1 mouse cellular context compared by ENCODE assay signal in genomic region chr14:52022709-52023459, GRCm38 (mm10).
TF ChIP-seq lines count a peak whose summit lies in the region.

No protein-coding gene starts in this region.

TF ChIP-seq in MEL, 35 proteins besides CTCF, POLR2A, EP300 and RAD21 (continued from another document):
- TF ChIP-seq ELF1 (IDR thresholded peaks at IDR 0.05; ENCODE audit: low read depth, low read length) (peak; percentile 67), UBTF (IDR thresholded peaks at IDR 0.05; ENCODE audit: borderline replicate concordance, insufficient read depth, low read depth, low read length) (no peak), SMC3 (IDR thresholded peaks at IDR 0.05; ENCODE audit: low read depth, low read length) (peak; percentile 74; the same call in 1 of the 2 replicates), CHD1 (IDR thresholded peaks at IDR 0.05; ENCODE audit: low read depth, low read length) (peak; percentile 87), MYC (IDR thresholded peaks at IDR 0.05; ENCODE audit: low read depth, low read length) (peak; percentile 71; the same call in 1 of the 2 replicates), BHLHE40 (IDR thresholded peaks at IDR 0.05; ENCODE audit: borderline replicate concordance, low read depth, low read length) (0 out of 2 replicates have a peak, but pooled peaks have one; percentile 41), RCOR1 (IDR thresholded peaks at IDR 0.05; ENCODE audit: low read depth, low read length) (no peak; the same call in 1 of the 2 replicates), MAX (IDR thresholded peaks at IDR 0.05; ENCODE audit: low read length) (peak; percentile 74; the same call in 1 of the 2 replicates), MXI1 (IDR thresholded peaks at IDR 0.05; ENCODE audit: low read depth, low read length) (peak; percentile 75), MAFK (IDR thresholded peaks at IDR 0.05; ENCODE audit: borderline replicate concordance, low read depth, low read length) (no peak), CHD2 (IDR thresholded peaks at IDR 0.05; ENCODE audit: low read length) (no peak), SIN3A (IDR thresholded peaks at IDR 0.05; ENCODE audit: low read length) (no peak; the same call in 1 of the 2 replicates), ETS1 (IDR thresholded peaks at IDR 0.05; ENCODE audit: low read depth, low read length) (peak; percentile 81), TAL1 (IDR thresholded peaks at IDR 0.05; ENCODE audit: low read length) (no peak), MAZ (IDR thresholded peaks at IDR 0.05; ENCODE audit: low read depth, low read length) (peak; percentile 78), MEF2A (IDR thresholded peaks at IDR 0.05; ENCODE audit: extremely low read depth, insufficient replicate concordance, low read depth, low read length, poor library complexity, severe bottlenecking) (peak; percentile 63; the same call in 1 of the 2 replicates), E2F4 (IDR thresholded peaks at IDR 0.05; ENCODE audit: borderline replicate concordance, low read depth, low read length) (0 out of 2 replicates have a peak, but pooled peaks have one; percentile 47), USF1 (IDR thresholded peaks at IDR 0.05; ENCODE audit: low read depth, low read length) (peak; percentile 32; the same call in 1 of the 2 replicates), NRF1 (IDR thresholded peaks at IDR 0.05; ENCODE audit: insufficient read depth, low read depth, low read length, poor library complexity, severe bottlenecking) (no peak), MYB (IDR thresholded peaks at IDR 0.05; ENCODE audit: low read depth, low read length) (no peak), HCFC1 (IDR thresholded peaks at IDR 0.05; ENCODE audit: low read depth, low read length) (peak; percentile 78), POLR2AphosphoS5 (IDR thresholded peaks at IDR 0.05; ENCODE audit: borderline replicate concordance, low read depth, low read length) (peak; percentile 81; the same call in 1 of the 2 replicates), JUND (IDR thresholded peaks at IDR 0.05; ENCODE audit: low read depth, low read length) (no peak), KAT2A (conservative IDR thresholded peaks at IDR 0.05; ENCODE audit: low read depth, low read length) (peak; percentile 10; the same call in 1 of the 2 replicates), USF2 (IDR thresholded peaks at IDR 0.05; ENCODE audit: borderline replicate concordance in 1 of 2, insufficient read depth in 1 of 2, low read depth in 1 of 2, low read length in 2 of 2) (no peak), GATA1 (IDR thresholded peaks at IDR 0.05; ENCODE audit: low read depth, low read length) (0 out of 2 replicates have a peak, but pooled peaks have one; percentile 28), GABPA (IDR thresholded peaks at IDR 0.05; ENCODE audit: low read depth, low read length) (no peak; the same call in 1 of the 2 replicates)
